Mouse (Mus musculus): ENCODE measurements around the gene Gpi1.

GRCm38 (mm10) chr7:34235602-34236001 lies 5.5 kb upstream of the Gpi1 start:
- TF ChIP-seq MAFK (IDR thresholded peaks at IDR 0.05; ENCODE audit: insufficient read depth, low read depth, low read length) (no peak), CHD2 (IDR thresholded peaks at IDR 0.05; ENCODE audit: low read depth, low read length) (no peak)
